Mouse (Mus musculus) hindbrain, embryonic 14.5 days (tissue): ENCODE data around the gene Cdiptos. TPM values are rescaled to one million over a fixed set of nuclear protein-coding genes. Genes with fewer than 3 reads are reported as not detected.

Experiments used
- ATAC-seq: fragments of 200-750 bp; cut with Nextera tagmentation; 2 replicates; pipeline ENCODE4 v1.8.0; 2017; ENCODE audit warnings: moderate number of reproducible peaks, mild to moderate bottlenecking, moderate TSS enrichment, moderate library complexity; ENCODE audit not compliant: low FRiP score
- DNase-seq: peaks from one replicate; pipeline ENCODE4 v3.0.0-alpha.2; 2015; ENCODE audit warnings: low spot score
- H3K27ac ChIP-seq: fragments of 300-500 bp; sonication (generic); 2 replicates; pipeline ENCODE4 v1.5.1; 2014; ENCODE audit warnings: mild to moderate bottlenecking, moderate library complexity
- H3K27me3 ChIP-seq: fragments of 300-500 bp; sonication (generic); 2 replicates; pipeline ENCODE4 v1.6.1; 2014; ENCODE audit warnings: mild to moderate bottlenecking, low read length, mixed read lengths; ENCODE audit not compliant: control insufficient read depth, insufficient read depth
- H3K36me3 ChIP-seq: fragments of 300-500 bp; sonication (generic); replicated peaks from 2 replicates; pipeline ENCODE4 v1.6.1; 2014; ENCODE audit not compliant: control insufficient read depth, insufficient read depth
- H3K4me1 ChIP-seq: fragments of 300-500 bp; sonication (generic); replicated peaks from 2 replicates; pipeline ENCODE4 v1.6.1; 2014; ENCODE audit warnings: antibody characterized with exemption, low read length, mixed read lengths; ENCODE audit not compliant: control insufficient read depth, insufficient read depth
- H3K4me2 ChIP-seq: fragments of 300-500 bp; sonication (generic); replicated peaks from 2 replicates; pipeline ENCODE4 v1.6.1; 2014; ENCODE audit warnings: mild to moderate bottlenecking, moderate library complexity
- H3K4me3 ChIP-seq: fragments of 300-500 bp; sonication (generic); replicated peaks from 2 replicates; pipeline ENCODE4 v1.5.1; 2014; ENCODE audit warnings: mild to moderate bottlenecking, low read length
- H3K9ac ChIP-seq: fragments of 300-500 bp; sonication (generic); 2 replicates; pipeline ENCODE4 v1.6.1; 2014
- H3K9me3 ChIP-seq: fragments of 300-500 bp; sonication (generic); 2 replicates; pipeline ENCODE4 v1.6.1; 2016; ENCODE audit warnings: low read length; ENCODE audit not compliant: control insufficient read depth
- WGBS: fragments of 180-500 bp; shearing (Covaris S2); extraction: QIAGEN DNeasy Blood & Tissue Kit; methylation state at CpG from one replicate; pipeline ENCODE4 v1.1.7; 2014; 5-methylcytosine and 5-hydroxymethylcytosine counted together
- polyA plus RNA-seq: library from polyadenylated mRNA; unstranded; fragments of >200 nt; fragmentation: Nextera tagmentation; extraction: Ambion mirVana; gene quantifications from 2 replicates; pipeline ENCODE4 v1.2.1, GENCODE M21; 2014

Cdiptos gene
- polyA plus RNA-seq, 1 experiment from 2014 or later: 0.98 TPM

- peak overlapping the region; percentile 84 for H3K4me2 ChIP-seq
- peaks cover 37% of the 10 kb centered on the region for H3K36me3 ChIP-seq
- H3K4me3 ChIP-seq: peak overlapping the region; percentile 51
- no peaks in the 10 kb centered on the region for H3K9me3 ChIP-seq
- H3K4me1 ChIP-seq: peaks cover 59% of the 10 kb centered on the region
- whole genome bisulfite sequencing: 26% methylated on average over 5 of the region's 5 CpGs
- no peaks in the 10 kb centered on the region for H3K27me3 ChIP-seq
- peak overlapping the region; percentile 81 for H3K27ac ChIP-seq
- peak overlapping the region; percentile 82 for H3K9ac ChIP-seq
- DNase-seq (no peak), ATAC-seq (no peak)
Observed at GRCm38 (mm10) chr7:127020491-127020890, 44.6 kb upstream of the Cdiptos start.

- Histone ChIP-seq H3K27ac (no peak overlapping the region; the same call in 1 of the 2 replicates), H3K4me1 (peaks cover 63% of the 10 kb centered on the region), H3K4me2 (peak overlapping the region; percentile 84), H3K36me3 (peaks cover 42% of the 10 kb centered on the region), H3K9me3 (no peaks in the 10 kb centered on the region), H3K27me3 (no peaks in the 10 kb centered on the region), H3K4me3 (peak overlapping the region; percentile 51), H3K9ac (peak overlapping the region; percentile 82)
- DNase-seq: no peak
- WGBS: 53% methylated on average over 3 of the region's 3 CpGs
- ATAC-seq: no peak
Observed at GRCm38 (mm10) chr7:127020031-127020430, 44.1 kb upstream of the Cdiptos start.

GRCm38 (mm10) chr7:127019306-127019960, 43.5 kb upstream of the Cdiptos start:
- no peak overlapping the region for H3K27ac ChIP-seq
- H3K36me3 ChIP-seq: peaks cover 44% of the 10 kb centered on the region
- no peaks in the 10 kb centered on the region for H3K9me3 ChIP-seq
- DNase-seq: no peak
- no peak for ATAC-seq
- H3K4me2 ChIP-seq: peak overlapping the region; percentile 84
- H3K27me3 ChIP-seq: no peaks in the 10 kb centered on the region
- peak overlapping the region; percentile 51; the same call in 1 of the 2 replicates for H3K4me3 ChIP-seq
- H3K9ac ChIP-seq: peak overlapping the region; percentile 82
- WGBS: 77% methylated on average over 14 of the region's 14 CpGs
- H3K4me1 ChIP-seq: peaks cover 62% of the 10 kb centered on the region

- Histone ChIP-seq H3K36me3 (peaks cover 43% of the 10 kb centered on the region), H3K27me3 (no peaks in the 10 kb centered on the region), H3K4me1 (peaks cover 57% of the 10 kb centered on the region), H3K4me3 (no peak overlapping the region), H3K27ac (peak overlapping the region; percentile 39; the same call in 1 of the 2 replicates), H3K9ac (peak overlapping the region; percentile 82), H3K9me3 (no peaks in the 10 kb centered on the region), H3K4me2 (peak overlapping the region; percentile 84)
- DNase-seq (no peak), ATAC-seq (no peak)
- WGBS: 89% methylated on average over 15 of the region's 15 CpGs
Observed at GRCm38 (mm10) chr7:127018416-127019305, 42.8 kb upstream of the Cdiptos start.

- peak overlapping the region; percentile 96; the same call in 1 of the 2 replicates for H3K27ac ChIP-seq
- H3K9me3 ChIP-seq: no peaks in the 10 kb centered on the region
- DNase-seq: no peak
- H3K4me3 ChIP-seq: 0 out of 2 replicates have a peak overlapping the region, but pooled peaks have one; percentile 57
- peak overlapping the region; percentile 37; the same call in 1 of the 2 replicates for H3K9ac ChIP-seq
- H3K36me3 ChIP-seq: peaks cover 43% of the 10 kb centered on the region
- 63% methylated on average over 6 of the region's 6 CpGs for WGBS
- H3K27me3 ChIP-seq: no peaks in the 10 kb centered on the region
- peaks cover 55% of the 10 kb centered on the region for H3K4me1 ChIP-seq
- peak overlapping the region; percentile 84 for H3K4me2 ChIP-seq
- no peak for ATAC-seq
Observed at GRCm38 (mm10) chr7:127017950-127018345, 42.0 kb upstream of the Cdiptos start.

- Histone ChIP-seq H3K27me3 (no peaks in the 10 kb centered on the region), H3K4me1 (peaks cover 49% of the 10 kb centered on the region)
- DNase-seq: peak; percentile 100
Observed at GRCm38 (mm10) chr7:127016971-127017949, 41.4 kb upstream of the Cdiptos start, which contains the start of gene Pagr1a. Gene Pagr1a, minus strand, starts transcription at chr7:127017352.

GRCm38 (mm10) chr7:127016486-127016938, 40.6 kb upstream of the Cdiptos start:
- Histone ChIP-seq H3K4me2 (peak overlapping the region; percentile 76), H3K36me3 (peaks cover 38% of the 10 kb centered on the region), H3K27me3 (no peaks in the 10 kb centered on the region), H3K9ac (peak overlapping the region; percentile 90), H3K4me1 (peaks cover 46% of the 10 kb centered on the region), H3K27ac (peak overlapping the region; percentile 96), H3K4me3 (peak overlapping the region; percentile 57), H3K9me3 (no peaks in the 10 kb centered on the region)
- 0% methylated on average over 22 of the region's 22 CpGs for WGBS
- ATAC-seq: peak; percentile 32
- no peak for DNase-seq

More at GRCm38 (mm10) chr7:127016971-127017949, 41.4 kb upstream of the Cdiptos start, which contains the start of gene Pagr1a:
- Histone ChIP-seq H3K4me3 (peak within 1 kb of the TSS; percentile 57), H3K4me2 (peak within 1 kb of the TSS; percentile 84), H3K27ac (peak within 1 kb of the TSS; percentile 96), H3K9ac (peak within 1 kb of the TSS; percentile 90), H3K9me3 (no peaks in the 10 kb centered on the region), H3K36me3 (peaks cover 43% of the 10 kb centered on the region)
- ATAC-seq: peak; percentile 83
- 3% methylated on average over 39 of the region's 39 CpGs for WGBS

- H3K27me3 ChIP-seq: no peaks in the 10 kb centered on the region
Observed at GRCm38 (mm10) chr7:127016481-127016485, 40.4 kb upstream of the Cdiptos start, which contains the start of gene Pagr1b. Gene Pagr1b, minus strand, starts transcription at chr7:127016484.

More at GRCm38 (mm10) chr7:127016481-127016485, 40.4 kb upstream of the Cdiptos start, which contains the start of gene Pagr1b:
- peak within 1 kb of the TSS; percentile 76 for H3K4me2 ChIP-seq
- DNase-seq (no peak), ATAC-seq (no peak)
- peak within 1 kb of the TSS; percentile 96 for H3K27ac ChIP-seq
- H3K4me3 ChIP-seq: peak within 1 kb of the TSS; percentile 57
- H3K9ac ChIP-seq: peak within 1 kb of the TSS; percentile 90
- H3K9me3 ChIP-seq: no peaks in the 10 kb centered on the region
- H3K4me1 ChIP-seq: peaks cover 44% of the 10 kb centered on the region
- peaks cover 38% of the 10 kb centered on the region for H3K36me3 ChIP-seq
